Mouse (Mus musculus) kidney, adult 2 months (tissue): ENCODE measurements at regions not wholly inside any gene's neighbourhood (a gene's known extent, or its start where the extent isn't known, plus 50 kb on each side); places are given as distances from the start of the nearest gene placed in this dataset.

Experiments used
- DNase-seq: peaks from one replicate; pipeline ENCODE4 v3.0.0; 2021
- H3K27ac ChIP-seq: fragments of 200-500 bp; 2 replicates; pipeline ENCODE4 v1.5.1; 2012; ENCODE audit warnings: low read depth, low read length, control low read depth, inconsistent platforms; ENCODE audit not compliant: insufficient read depth
- H3K27me3 ChIP-seq: fragments of 200-500 bp; replicated peaks from 2 replicates; pipeline ENCODE4 v1.6.1; 2012; ENCODE audit warnings: mild to moderate bottlenecking, moderate library complexity, low read length, inconsistent platforms; ENCODE audit not compliant: control insufficient read depth, insufficient read depth
- H3K36me3 ChIP-seq: fragments of 200-500 bp; 2 replicates; pipeline ENCODE4 v1.6.1; 2012; ENCODE audit warnings: mild to moderate bottlenecking, moderate library complexity, low read length, inconsistent platforms; ENCODE audit not compliant: control insufficient read depth, insufficient read depth
- H3K4me1 ChIP-seq: fragments of 200-500 bp; 2 replicates; pipeline ENCODE4 v1.6.1; 2011; ENCODE audit warnings: low read length; ENCODE audit not compliant: control insufficient read depth, insufficient read depth
- H3K4me3 ChIP-seq: fragments of 200-500 bp; 2 replicates; pipeline ENCODE4 v1.5.1; 2011; ENCODE audit warnings: mild to moderate bottlenecking, low read depth, low read length, control low read depth; ENCODE audit not compliant: insufficient read depth
- CTCF ChIP-seq: fragments of 200-500 bp; conservative IDR thresholded peaks from 2 replicates; pipeline ENCODE4 v1.5.1; 2011; ENCODE audit warnings: low read depth, mild to moderate bottlenecking, control low read depth, low read length, moderate library complexity, mixed read lengths; ENCODE audit not compliant: insufficient read depth, insufficient read length
- POLR2A ChIP-seq: fragments of 200-500 bp; IDR thresholded peaks from one replicate; pipeline ENCODE4 v1.6.1; 2011; ENCODE audit warnings: low read depth, low read length, control low read depth
- WGBS: fragments of 180-500 bp; shearing (Covaris S2); methylation state at CpG from one replicate; pipeline ENCODE4 v1.1.7; 2018; 5-methylcytosine and 5-hydroxymethylcytosine counted together

DNA sequence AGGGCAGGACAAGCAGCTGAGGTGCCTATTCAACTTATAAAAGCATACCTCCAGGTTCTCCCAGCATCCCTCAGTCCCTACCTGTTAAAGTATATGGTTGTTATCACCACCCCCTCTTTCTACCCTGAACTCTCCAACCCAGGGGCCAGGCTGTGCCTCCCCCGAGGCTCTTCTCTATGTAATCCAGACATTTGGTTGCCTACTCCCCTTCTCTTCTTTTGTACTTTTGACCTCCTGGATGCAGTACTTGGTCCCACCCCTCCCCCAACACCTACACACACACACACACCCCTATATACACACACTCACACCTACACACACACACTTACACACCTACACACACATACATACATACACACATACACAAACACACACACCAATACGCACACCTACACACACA lies 180.4 kb upstream of the Frmd6 start:
- 84% methylated on average over 2 of the region's 2 CpGs for WGBS
- Histone ChIP-seq H3K27me3 (no peaks in the 10 kb centered on the region), H3K4me3 (no peak overlapping the region), H3K36me3 (no peaks in the 10 kb centered on the region), H3K27ac (no peak overlapping the region), H3K4me1 (no peaks in the 10 kb centered on the region)
- no peak for DNase-seq
- no peak for TF ChIP-seq POLR2A
- TF ChIP-seq CTCF: no peak

DNA sequence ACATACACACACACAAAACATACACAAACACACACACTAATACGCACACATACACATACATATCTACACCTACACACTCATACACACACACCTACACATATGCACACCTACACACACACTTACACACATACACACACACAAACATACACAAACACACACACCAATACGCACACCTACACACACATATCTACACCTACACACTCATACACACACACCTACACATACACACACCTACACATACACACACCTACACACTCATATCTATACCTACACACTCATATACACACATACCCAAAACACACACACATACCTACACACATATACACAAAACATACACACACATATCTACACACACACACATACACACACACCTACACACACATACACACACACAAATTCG lies 179.9 kb upstream of the Frmd6 start:
- Histone ChIP-seq H3K27ac (no peak overlapping the region), H3K4me1 (no peaks in the 10 kb centered on the region), H3K4me3 (no peak overlapping the region), H3K36me3 (no peaks in the 10 kb centered on the region), H3K27me3 (no peaks in the 10 kb centered on the region)
- WGBS: 76% methylated on average over 3 of the region's 3 CpGs
- DNase-seq: no peak
- TF ChIP-seq CTCF (no peak), POLR2A (no peak)

- no peak for TF ChIP-seq CTCF
- TF ChIP-seq POLR2A: no peak
- no peak for DNase-seq
- no peak overlapping the region for H3K27ac ChIP-seq
- no peaks in the 10 kb centered on the region for H3K36me3 ChIP-seq
- no peaks in the 10 kb centered on the region for H3K4me1 ChIP-seq
- H3K4me3 ChIP-seq: no peak overlapping the region
- no peaks in the 10 kb centered on the region for H3K27me3 ChIP-seq
- 49% methylated on average over 6 of the region's 6 CpGs for WGBS
Measured at GRCm38 (mm10) chr12:70647516-70647915, 177.8 kb upstream of the Frmd6 start.

DNA sequence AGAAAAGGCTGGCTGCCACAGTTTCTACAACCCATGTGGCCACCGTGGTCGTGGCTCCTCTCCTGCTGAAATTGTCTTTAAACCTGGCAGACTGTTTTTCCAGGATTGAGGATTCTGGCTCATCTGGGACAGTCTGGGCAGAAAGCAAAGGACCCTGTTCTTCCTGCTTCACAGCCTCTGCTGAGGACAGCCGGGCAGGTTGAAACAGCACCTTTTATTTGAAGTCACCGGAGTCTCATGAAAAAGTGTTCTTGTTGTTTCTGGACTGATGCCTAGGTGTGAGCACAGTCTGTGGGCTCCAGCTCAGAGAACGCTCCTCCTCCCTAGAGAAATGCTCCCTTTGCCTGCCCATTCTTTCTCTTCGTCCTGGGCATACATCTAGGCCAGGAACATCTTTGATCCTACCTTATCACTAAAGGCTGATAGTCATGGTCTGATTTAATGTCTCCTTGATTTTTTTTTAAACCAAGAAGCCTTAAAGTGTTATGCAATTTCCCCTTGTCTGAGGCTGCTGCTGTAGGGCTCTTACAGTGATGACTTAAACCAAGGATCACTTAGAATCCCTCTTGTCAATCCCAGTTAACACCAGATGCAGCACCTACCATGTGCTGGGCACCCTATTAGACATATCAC lies 177.0 kb upstream of the Frmd6 start:
- H3K4me3 ChIP-seq: no peak overlapping the region
- H3K27me3 ChIP-seq: no peaks in the 10 kb centered on the region
- peak; percentile 28 for DNase-seq
- TF ChIP-seq CTCF: no peak
- no peak for TF ChIP-seq POLR2A
- no peak overlapping the region for H3K27ac ChIP-seq
- 65% methylated on average over 6 of the region's 6 CpGs for WGBS
- H3K36me3 ChIP-seq: no peaks in the 10 kb centered on the region
- no peaks in the 10 kb centered on the region for H3K4me1 ChIP-seq

GRCm38 (mm10) chr12:70648812-70649188 lies 176.5 kb upstream of the Frmd6 start:
- no peaks in the 10 kb centered on the region for H3K36me3 ChIP-seq
- TF ChIP-seq CTCF (no peak), POLR2A (no peak)
- H3K27me3 ChIP-seq: no peaks in the 10 kb centered on the region
- DNase-seq: no peak
- H3K4me1 ChIP-seq: no peaks in the 10 kb centered on the region
- H3K27ac ChIP-seq: no peak overlapping the region
- no peak overlapping the region for H3K4me3 ChIP-seq
- 77% methylated on average over 1 of the region's 1 CpGs for WGBS

DNA sequence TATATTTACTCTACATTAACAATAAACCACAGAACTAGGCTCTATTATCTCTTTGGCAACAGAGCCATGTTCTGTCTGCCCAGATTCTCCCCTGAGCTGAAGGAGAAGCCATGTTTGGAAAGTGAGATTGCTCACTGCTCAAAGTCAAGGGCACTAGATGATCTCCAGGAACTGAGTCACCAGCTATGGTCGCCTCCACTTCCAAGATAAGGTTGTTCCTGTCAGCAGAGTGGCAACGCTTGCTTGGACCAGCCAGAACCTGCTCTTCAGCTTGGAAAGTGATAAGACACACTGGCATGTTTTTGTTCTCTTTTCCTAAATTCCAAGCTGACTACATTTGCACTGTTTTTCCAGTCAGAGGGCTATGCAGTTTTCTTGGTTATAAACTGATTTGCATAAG lies 175.6 kb upstream of the Frmd6 start:
- no peaks in the 10 kb centered on the region for H3K36me3 ChIP-seq
- H3K4me3 ChIP-seq: no peak overlapping the region
- H3K4me1 ChIP-seq: no peaks in the 10 kb centered on the region
- TF ChIP-seq POLR2A (no peak), CTCF (no peak)
- H3K27ac ChIP-seq: no peak overlapping the region
- no peaks in the 10 kb centered on the region for H3K27me3 ChIP-seq
- no peak for DNase-seq
- WGBS: 76% methylated on average over 2 of the region's 2 CpGs

DNA sequence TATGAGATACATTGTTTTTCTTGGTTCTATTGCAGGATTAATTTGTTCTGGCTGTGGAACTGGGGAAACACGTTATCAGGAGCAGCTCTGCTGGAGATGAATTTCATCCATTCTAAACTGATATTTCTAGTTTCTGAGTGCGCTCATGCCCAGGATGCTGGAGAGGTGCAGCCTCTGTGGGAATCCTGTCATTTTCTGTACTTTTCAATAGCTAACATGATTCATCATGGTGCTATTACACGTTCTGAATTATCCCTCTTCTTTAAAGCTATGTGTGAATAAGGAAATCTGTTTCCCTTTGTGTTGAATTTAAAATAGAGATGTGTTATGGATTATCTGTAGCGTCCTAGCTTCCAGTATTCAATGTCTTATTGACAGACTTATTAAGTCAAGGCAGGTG lies 174.8 kb upstream of the Frmd6 start:
- no peaks in the 10 kb centered on the region for H3K4me1 ChIP-seq
- no peak for TF ChIP-seq POLR2A
- no peak for TF ChIP-seq CTCF
- DNase-seq: no peak
- H3K4me3 ChIP-seq: no peak overlapping the region
- H3K36me3 ChIP-seq: no peaks in the 10 kb centered on the region
- H3K27me3 ChIP-seq: no peaks in the 10 kb centered on the region
- H3K27ac ChIP-seq: no peak overlapping the region
- WGBS: 80% methylated on average over 4 of the region's 4 CpGs

DNA sequence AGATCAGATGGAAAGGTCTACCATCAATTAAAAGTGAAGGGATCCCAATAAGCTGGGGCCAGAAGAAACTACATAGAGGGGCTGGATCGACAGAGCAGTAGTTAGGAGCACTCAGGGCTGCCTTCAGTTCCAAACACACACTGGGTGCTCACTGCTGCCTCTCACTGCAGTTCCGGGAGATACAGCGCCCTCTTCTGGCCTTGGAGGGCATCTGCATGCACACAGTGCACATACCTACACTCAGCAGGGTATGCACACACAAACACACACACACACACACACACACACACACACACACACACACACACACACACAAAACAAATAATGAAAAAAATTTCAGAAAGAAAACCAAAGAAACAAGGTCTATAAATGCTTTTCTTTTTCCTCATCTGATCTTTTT lies 172.6 kb upstream of the Frmd6 start:
- H3K4me1 ChIP-seq: no peaks in the 10 kb centered on the region
- DNase-seq: no peak
- TF ChIP-seq CTCF (0 out of 2 replicates have a peak, but pooled peaks have one; percentile 6), POLR2A (no peak)
- H3K4me3 ChIP-seq: no peak overlapping the region
- no peaks in the 10 kb centered on the region for H3K27me3 ChIP-seq
- no peak overlapping the region for H3K27ac ChIP-seq
- no peaks in the 10 kb centered on the region for H3K36me3 ChIP-seq
- WGBS: 89% methylated on average over 3 of the region's 3 CpGs
